Mouse (Mus musculus) embryonic facial prominence, embryonic 11.5 days (tissue): ENCODE measurements around the gene Flt3l. TPM values are rescaled to one million over a fixed set of nuclear protein-coding genes. Genes with fewer than 3 reads are reported as not detected.
"Not testable (repeated sequence)": the region's sequence is repeated elsewhere in the genome, so short reads cannot be mapped to it uniquely, and the experiment has no call there.

Source experiments
- ATAC-seq: fragments of 200-750 bp; cut with Nextera tagmentation; replicated peaks from 2 replicates; pipeline ENCODE4 v1.8.0; 2017; ENCODE audit warnings: low read depth; ENCODE audit not compliant: insufficient number of reproducible peaks, low FRiP score, low TSS enrichment
- DNase-seq: peaks from one replicate; pipeline ENCODE4 v3.0.0-alpha.2; 2015; ENCODE audit warnings: low spot score
- H3K27ac ChIP-seq: fragments of 300-500 bp; sonication (generic); replicated peaks from 2 replicates; pipeline ENCODE4 v1.5.1; 2014; ENCODE audit warnings: mild to moderate bottlenecking, low read depth, low read length, control low read depth
- H3K27me3 ChIP-seq: fragments of 300-500 bp; sonication (generic); 2 replicates; pipeline ENCODE4 v1.6.1; 2014; ENCODE audit warnings: mild to moderate bottlenecking, low read length, moderate library complexity, mixed read lengths; ENCODE audit not compliant: control insufficient read depth, insufficient read depth
- H3K36me3 ChIP-seq: fragments of 300-500 bp; sonication (generic); replicated peaks from 2 replicates; pipeline ENCODE4 v1.6.1; 2014; ENCODE audit warnings: low read depth, mild to moderate bottlenecking, low read length, moderate library complexity, mixed read lengths; ENCODE audit not compliant: control insufficient read depth, insufficient read depth
- H3K4me1 ChIP-seq: fragments of 300-500 bp; sonication (generic); 2 replicates; pipeline ENCODE4 v1.6.1; 2014; ENCODE audit warnings: low read length, mixed read lengths; ENCODE audit not compliant: control insufficient read depth, insufficient read depth
- H3K4me2 ChIP-seq: fragments of 300-500 bp; sonication (generic); 2 replicates; pipeline ENCODE4 v1.6.1; 2014; ENCODE audit warnings: low read depth, mild to moderate bottlenecking, control low read depth, low read length, moderate library complexity
- H3K4me3 ChIP-seq: fragments of 300-500 bp; sonication (generic); 2 replicates; pipeline ENCODE4 v1.5.1; 2014; ENCODE audit warnings: low read depth, low read length, control low read depth
- H3K9ac ChIP-seq: fragments of 300-500 bp; sonication (generic); replicated peaks from 2 replicates; pipeline ENCODE4 v1.6.1; 2014; ENCODE audit warnings: mild to moderate bottlenecking, control low read depth, low read length
- H3K9me3 ChIP-seq: fragments of 300-500 bp; sonication (generic); replicated peaks from 2 replicates; pipeline ENCODE4 v1.6.1; 2016; ENCODE audit warnings: mild to moderate bottlenecking, low read length, inconsistent platforms, mixed read lengths; ENCODE audit not compliant: control insufficient read depth
- WGBS: fragments of 180-500 bp; shearing (Covaris S2); extraction: QIAGEN DNeasy Blood & Tissue Kit; methylation state at CpG from one replicate; pipeline ENCODE4 v1.1.7; 2014; 5-methylcytosine and 5-hydroxymethylcytosine counted together
- polyA plus RNA-seq: library from polyadenylated mRNA; unstranded; fragments of >200 nt; fragmentation: Nextera tagmentation; extraction: Ambion mirVana; gene quantifications from 2 replicates; pipeline ENCODE4 v1.2.1, GENCODE M21; 2014

Gene Flt3l
- polyA plus RNA-seq, 1 experiment from 2014 or later, result 0.52 TPM

- not testable (repeated sequence) for H3K4me3 ChIP-seq, H3K36me3 ChIP-seq, H3K4me1 ChIP-seq, H3K9ac ChIP-seq, H3K9me3 ChIP-seq, DNase-seq, ATAC-seq, H3K4me2 ChIP-seq, H3K27ac ChIP-seq, H3K27me3 ChIP-seq
- WGBS, result 92% methylated on average over 14 of the region's 14 CpGs
These were observed 40.3 kb downstream of the Flt3l start for GRCm38 (mm10) chr7:45095965-45096364.

- Histone ChIP-seq H3K27me3 (no peaks in the 10 kb centered on the region), H3K9me3 (no peaks in the 10 kb centered on the region), H3K9ac (no peak overlapping the region), H3K27ac (no peak overlapping the region), H3K4me2 (no peak overlapping the region), H3K36me3 (no peaks in the 10 kb centered on the region), H3K4me1 (no peaks in the 10 kb centered on the region), H3K4me3 (no peak overlapping the region)
- no peak for DNase-seq
- ATAC-seq, result no peak
- WGBS, result 77% methylated on average over 6 of the region's 6 CpGs
These were observed 40.9 kb downstream of the Flt3l start for GRCm38 (mm10) chr7:45095367-45095766.

GRCm38 (mm10) chr7:45094121-45094520 is 42.1 kb downstream of the Flt3l start:
- Histone ChIP-seq H3K27ac (peak overlapping the region; percentile 85), H3K4me3 (no peak overlapping the region), H3K27me3 (no peaks in the 10 kb centered on the region), H3K36me3 (no peaks in the 10 kb centered on the region), H3K4me1 (no peaks in the 10 kb centered on the region), H3K9ac (no peak overlapping the region), H3K9me3 (no peaks in the 10 kb centered on the region), H3K4me2 (no peak overlapping the region)
- ATAC-seq, result no peak
- DNase-seq, result no peak
- WGBS, result 34% methylated on average over 7 of the region's 7 CpGs

- H3K4me1 ChIP-seq, result no peaks in the 10 kb centered on the region
- H3K9me3 ChIP-seq, result no peaks in the 10 kb centered on the region
- DNase-seq (peak; percentile 56), ATAC-seq (no peak)
- H3K27me3 ChIP-seq, result no peaks in the 10 kb centered on the region
- WGBS, result 35% methylated on average over 17 of the region's 18 CpGs
- H3K36me3 ChIP-seq, result no peaks in the 10 kb centered on the region
- H3K27ac ChIP-seq, result peak overlapping the region; percentile 85
- H3K4me2 ChIP-seq, result no peak overlapping the region
- no peak overlapping the region for H3K4me3 ChIP-seq
- no peak overlapping the region for H3K9ac ChIP-seq
These were observed 42.7 kb downstream of the Flt3l start for GRCm38 (mm10) chr7:45093516-45093905.

- no peaks in the 10 kb centered on the region for H3K9me3 ChIP-seq
- WGBS, result 34% methylated on average over 12 of the region's 12 CpGs
- DNase-seq (peak; percentile 76), ATAC-seq (no peak)
- peak overlapping the region; percentile 85 for H3K27ac ChIP-seq
- H3K9ac ChIP-seq, result peak overlapping the region; percentile 28; the same call in 1 of the 2 replicates
- H3K36me3 ChIP-seq, result no peaks in the 10 kb centered on the region; the same call in 1 of the 2 replicates
- no peak overlapping the region for H3K4me3 ChIP-seq
- no peaks in the 10 kb centered on the region for H3K27me3 ChIP-seq
- H3K4me1 ChIP-seq, result no peaks in the 10 kb centered on the region
- H3K4me2 ChIP-seq, result peak overlapping the region; percentile 13
These were observed 43.3 kb downstream of the Flt3l start for GRCm38 (mm10) chr7:45092828-45093515.

GRCm38 (mm10) chr7:45092048-45092447 is 44.2 kb downstream of the Flt3l start, which contains the start of gene Rcn3:
Rcn3 (minus strand) TSS chr7:45092221.
- Histone ChIP-seq H3K27me3 (no peaks in the 10 kb centered on the region), H3K9ac (peak within 1 kb of the TSS; percentile 66), H3K36me3 (peaks cover under 1% of the 10 kb centered on the region; the same call in 1 of the 2 replicates), H3K4me3 (peak within 1 kb of the TSS; percentile 56), H3K4me1 (no peaks in the 10 kb centered on the region), H3K27ac (peak within 1 kb of the TSS; percentile 85), H3K9me3 (no peaks in the 10 kb centered on the region), H3K4me2 (peak within 1 kb of the TSS; percentile 58)
- DNase-seq, result peak; percentile 97
- WGBS, result under 1% methylated on average over 16 of the region's 16 CpGs
- ATAC-seq, result peak; percentile 91

GRCm38 (mm10) chr7:45091001-45091990 is 44.9 kb downstream of the Flt3l start:
- Histone ChIP-seq H3K9me3 (no peaks in the 10 kb centered on the region), H3K4me3 (peak overlapping the region; percentile 56), H3K9ac (peak overlapping the region; percentile 66), H3K4me1 (no peaks in the 10 kb centered on the region), H3K36me3 (peaks cover 8% of the 10 kb centered on the region), H3K4me2 (peak overlapping the region; percentile 58), H3K27me3 (no peaks in the 10 kb centered on the region), H3K27ac (peak overlapping the region; percentile 76)
- DNase-seq (peak; percentile 53), ATAC-seq (peak; percentile 53; the same call in 1 of the 2 replicates)
- WGBS, result 11% methylated on average over 34 of the region's 35 CpGs
